17 mouse cellular contexts compared by ENCODE assay signal in the genomic region with DNA sequence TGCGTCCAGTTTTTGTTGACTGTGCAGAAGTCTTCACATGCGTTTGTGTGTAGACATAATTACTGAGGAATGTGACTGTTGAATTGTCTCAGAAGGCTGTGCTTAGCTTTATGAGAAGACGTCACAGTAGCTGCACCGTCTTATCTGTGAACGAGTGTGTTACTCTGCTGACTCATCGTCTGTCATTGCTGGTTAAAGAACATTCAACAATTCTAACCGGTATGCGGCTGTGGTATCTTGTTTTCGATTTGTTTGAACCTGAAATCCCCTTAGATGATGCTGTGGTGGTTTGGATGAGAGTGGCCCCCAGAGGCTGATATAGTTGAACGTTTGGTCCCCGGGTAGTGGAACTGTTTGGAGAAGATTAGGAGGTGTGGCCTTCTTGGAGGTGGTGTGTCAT. TPM values are rescaled to one million over a fixed set of nuclear protein-coding genes. Genes with fewer than 3 reads are reported as not detected.
DNase-seq lines count a peak whose midpoint lies in the region; ATAC-seq and TF ChIP-seq lines count a peak whose summit lies in the region.
"Had no signal": no experiment of that assay in that cellular context is flagged by ENCODE, and none has a peak within 500 bp of the region (broad histone marks: within the 10 kb centered on the region; RNA-seq: fewer than 3 reads in every experiment).

No protein-coding gene starts in this region.

- no peak overlapping the region for H3ac ChIP-seq in myocyte (ENCODE audit: control insufficient read depth, insufficient read length)

- no peaks in the 10 kb centered on the region for H3K79me2 ChIP-seq in myocyte (ENCODE audit: control insufficient read depth, insufficient read depth)

- H3K27ac ChIP-seq in liver, embryonic 11.5 days (ENCODE audit: low read depth, low read length), result 0 out of 2 replicates have a peak overlapping the region, but pooled peaks have one; percentile 62
- no peak overlapping the region for H3K27ac ChIP-seq in heart, embryonic 10.5 days
- no peak overlapping the region for H3K27ac ChIP-seq in hindbrain, embryonic 11.5 days (ENCODE audit: low read depth, low read length)
- H3K27ac ChIP-seq: embryonic facial prominence, embryonic 10.5 days; limb, embryonic 12.5 days; neural tube, embryonic 15.5 days had no signal

- H3K36me3 ChIP-seq in liver, embryonic 11.5 days (ENCODE audit: control insufficient read depth, insufficient read depth, low read length), result no peaks in the 10 kb centered on the region
- no peaks in the 10 kb centered on the region for H3K36me3 ChIP-seq in myocyte (ENCODE audit: control insufficient read depth, insufficient read depth)
- H3K36me3 ChIP-seq in heart, embryonic 10.5 days, result no peaks in the 10 kb centered on the region
- no peaks in the 10 kb centered on the region for H3K36me3 ChIP-seq in hindbrain, embryonic 11.5 days (ENCODE audit: control insufficient read depth, insufficient read depth, low read length)
- H3K36me3 ChIP-seq: embryonic facial prominence, embryonic 10.5 days; limb, embryonic 12.5 days; neural tube, embryonic 15.5 days had no signal

- 0 out of 2 replicates have a peak, but pooled peaks have one; percentile 13 for ATAC-seq in liver, embryonic 11.5 days (replicated peaks; ENCODE audit: low FRiP score)
- ATAC-seq in hindbrain, embryonic 11.5 days (ENCODE audit: low FRiP score), result no peak
- ATAC-seq: inflammation-experienced regulatory T-cells, adult 6 months; lung, postnatal 0 days had no signal

- no peaks in the 10 kb centered on the region for H3K27me3 ChIP-seq in liver, embryonic 11.5 days (replicated peaks; ENCODE audit: control insufficient read depth, insufficient read depth, low read length)
- no peaks in the 10 kb centered on the region for H3K27me3 ChIP-seq in myocyte (ENCODE audit: control insufficient read depth, insufficient read depth, insufficient read length)
- H3K27me3 ChIP-seq in heart, embryonic 10.5 days (ENCODE audit: insufficient read depth, poor library complexity, severe bottlenecking), result no peaks in the 10 kb centered on the region
- no peaks in the 10 kb centered on the region for H3K27me3 ChIP-seq in hindbrain, embryonic 11.5 days (ENCODE audit: control insufficient read depth, insufficient read depth, low read length)
- H3K27me3 ChIP-seq: neural tube, embryonic 15.5 days had no signal

- peak; percentile 32 for DNase-seq in spleen, adult 12 weeks (ENCODE audit: low spot score)
- no peak for DNase-seq in spleen, postnatal 14 days (ENCODE audit: low spot score in 2 of 2)
- DNase-seq in c-Kit-positive CD71-negative TER-119-negative erythroid progenitor cells, embryonic 14.5 days (ENCODE audit: low read depth), result peak; percentile 38
- DNase-seq in liver, embryonic 11.5 days (ENCODE audit: low spot score), result no peak
- no peak for DNase-seq in retina, postnatal 1 day
- DNase-seq in heart, embryonic 10.5 days (ENCODE audit: low spot score), result no peak
- no peak for DNase-seq in hindbrain, embryonic 11.5 days (ENCODE audit: low spot score)
- DNase-seq: cerebellum, adult 9-11 months; gastrocnemius, postnatal 25 days; heart, postnatal 4 days had no signal

- 52% methylated on average over 11 of the region's 11 CpGs for WGBS in liver, embryonic 11.5 days
- WGBS in heart, embryonic 10.5 days, result 55% methylated on average over 11 of the region's 11 CpGs
- WGBS in hindbrain, embryonic 11.5 days, result 86% methylated on average over 11 of the region's 11 CpGs

- no peaks in the 10 kb centered on the region for H3K9me3 ChIP-seq in liver, embryonic 11.5 days (ENCODE audit: control insufficient read depth, low read length)
- no peaks in the 10 kb centered on the region for H3K9me3 ChIP-seq in heart, embryonic 10.5 days
- H3K9me3 ChIP-seq in hindbrain, embryonic 11.5 days (ENCODE audit: control insufficient read depth, low read length), result no peaks in the 10 kb centered on the region
- H3K9me3 ChIP-seq: embryonic facial prominence, embryonic 10.5 days; limb, embryonic 12.5 days; neural tube, embryonic 15.5 days had no signal

- no peak overlapping the region for H3K9ac ChIP-seq in liver, embryonic 11.5 days (ENCODE audit: low read depth, low read length)
- no peak overlapping the region for H3K9ac ChIP-seq in hindbrain, embryonic 11.5 days (ENCODE audit: low read depth, low read length)
- H3K9ac ChIP-seq: limb, embryonic 12.5 days; neural tube, embryonic 15.5 days had no signal

- TF ChIP-seq POLR2A in myocyte (IDR thresholded peaks at IDR 0.05; ENCODE audit: insufficient read length, low read depth), result no peak

- peaks cover 16% of the 10 kb centered on the region for H3K4me1 ChIP-seq in liver, embryonic 11.5 days (replicated peaks; ENCODE audit: control insufficient read depth, insufficient read depth, low read length)
- peaks cover 23% of the 10 kb centered on the region for H3K4me1 ChIP-seq in heart, embryonic 10.5 days
- H3K4me1 ChIP-seq in hindbrain, embryonic 11.5 days (replicated peaks; ENCODE audit: control insufficient read depth, insufficient read depth, low read length), result 0 out of 2 replicates have a peak, but pooled peaks cover 2% of the 10 kb centered on the region

- peak overlapping the region; percentile 22 for H3K4me2 ChIP-seq in liver, embryonic 11.5 days
- peak overlapping the region; percentile 5 for H3K4me2 ChIP-seq in myocyte (ENCODE audit: low read depth)
- H3K4me2 ChIP-seq in hindbrain, embryonic 11.5 days (replicated peaks; ENCODE audit: low read depth, low read length), result no peak overlapping the region
- H3K4me2 ChIP-seq: heart, embryonic 11.5 days; limb, embryonic 12.5 days; neural tube, embryonic 15.5 days had no signal

- no peak overlapping the region for H3K4me3 ChIP-seq in liver, embryonic 11.5 days (ENCODE audit: low read depth, low read length)
- H3K4me3 ChIP-seq in myocyte, result no peak overlapping the region
- H3K4me3 ChIP-seq in heart, embryonic 10.5 days, result no peak overlapping the region
- H3K4me3 ChIP-seq in hindbrain, embryonic 11.5 days (ENCODE audit: low read depth, low read length), result no peak overlapping the region
- H3K4me3 ChIP-seq: embryonic facial prominence, embryonic 10.5 days; limb, embryonic 12.5 days; neural tube, embryonic 15.5 days had no signal

TF ChIP-seq in myocyte, 11 proteins besides CTCF, POLR2A, EP300 and RAD21:
- no peak for TF ChIP-seq E2F4 (IDR thresholded peaks at IDR 0.05; ENCODE audit: insufficient read depth)

RNA-seq across cellular contexts. Expression of gene Clybl, which starts 2.5 kb away (rescaled TPM):
- polyA plus RNA-seq in liver, embryonic 11.5 days (2014; fragmentation: Nextera tagmentation; extraction: Ambion mirVana), result 44.4 and 48.3 TPM in 2 replicates
- polyA plus RNA-seq in myocyte (2012; fragmentation: generic; extraction: Trizol), result 30.9 TPM
- 43.5 and 63.8 TPM in 2 replicates for polyA plus RNA-seq in heart, embryonic 10.5 days (2016; fragmentation: Nextera tagmentation; extraction: Ambion mirVana)
- polyA plus RNA-seq in hindbrain, embryonic 11.5 days (2014; fragmentation: Nextera tagmentation; extraction: Ambion mirVana), result 24.1 and 30.6 TPM in 2 replicates

Comparison
In these comparisons a context has a peak if more than half of its experiments do, and no peak if none do; other contexts are left out.
1. DNase-seq: peak in spleen, adult 12 weeks (single experiment) and c-Kit-positive CD71-negative TER-119-negative erythroid progenitor cells, embryonic 14.5 days (single experiment); none in spleen, postnatal 14 days (0 of 2), liver, embryonic 11.5 days (single experiment), retina, postnatal 1 day (single experiment), heart, embryonic 10.5 days (single experiment) and hindbrain, embryonic 11.5 days (single experiment).